Mouse (Mus musculus) lung, embryonic 15.5 days (tissue): ENCODE results near the gene Kcnmb3. TPM values are rescaled to one million over a fixed set of nuclear protein-coding genes. Genes with fewer than 3 reads are reported as not detected.
"Not testable (repeated sequence)": the region's sequence is repeated elsewhere in the genome, so short reads cannot be mapped to it uniquely, and the experiment has no call there.

ENCODE experiments used
- ATAC-seq: fragments of 200-750 bp; cut with Nextera tagmentation; 2 replicates; pipeline ENCODE4 v1.8.0; 2017; ENCODE audit warnings: moderate number of reproducible peaks, borderline replicate concordance; ENCODE audit not compliant: low FRiP score, low TSS enrichment; ENCODE audit errors: extremely low read depth
- H3K27ac ChIP-seq: fragments of 300-500 bp; sonication (generic); 2 replicates; pipeline ENCODE4 v1.5.1; 2015; ENCODE audit warnings: moderate library complexity, mild to moderate bottlenecking, inconsistent platforms
- H3K27me3 ChIP-seq: fragments of 300-500 bp; sonication (generic); 2 replicates; pipeline ENCODE4 v1.6.1; 2015; ENCODE audit warnings: inconsistent platforms
- H3K36me3 ChIP-seq: fragments of 300-500 bp; sonication (generic); 2 replicates; pipeline ENCODE4 v1.6.1; 2015; ENCODE audit warnings: inconsistent platforms
- H3K4me1 ChIP-seq: fragments of 300-500 bp; sonication (generic); 2 replicates; pipeline ENCODE4 v1.6.1; 2015; ENCODE audit warnings: inconsistent platforms
- H3K4me2 ChIP-seq: fragments of 300-500 bp; sonication (generic); 2 replicates; pipeline ENCODE4 v1.6.1; 2015; ENCODE audit warnings: inconsistent platforms, mild to moderate bottlenecking, moderate library complexity
- H3K4me3 ChIP-seq: fragments of 300-500 bp; sonication (generic); 2 replicates; pipeline ENCODE4 v1.5.1; 2015; ENCODE audit warnings: mild to moderate bottlenecking, inconsistent platforms
- H3K9ac ChIP-seq: fragments of 300-500 bp; sonication (generic); 2 replicates; pipeline ENCODE4 v1.6.1; 2015; ENCODE audit warnings: inconsistent platforms
- H3K9me3 ChIP-seq: fragments of 300-500 bp; sonication (generic); 2 replicates; pipeline ENCODE4 v1.6.1; 2016; ENCODE audit warnings: inconsistent platforms
- WGBS: fragments of 180-500 bp; shearing (Covaris S2); methylation state at CpG from one replicate; pipeline ENCODE4 v1.1.7; 2015; 5-methylcytosine and 5-hydroxymethylcytosine counted together
- polyA plus RNA-seq: library from polyadenylated mRNA; unstranded; fragments of >200 nt; fragmentation: Nextera tagmentation; extraction: Ambion mirVana; gene quantifications from 2 replicates; pipeline ENCODE4 v1.2.1, GENCODE M21; 2015

Kcnmb3 gene
- polyA plus RNA-seq, 1 experiment from 2014 or later, result not detected

DNA sequence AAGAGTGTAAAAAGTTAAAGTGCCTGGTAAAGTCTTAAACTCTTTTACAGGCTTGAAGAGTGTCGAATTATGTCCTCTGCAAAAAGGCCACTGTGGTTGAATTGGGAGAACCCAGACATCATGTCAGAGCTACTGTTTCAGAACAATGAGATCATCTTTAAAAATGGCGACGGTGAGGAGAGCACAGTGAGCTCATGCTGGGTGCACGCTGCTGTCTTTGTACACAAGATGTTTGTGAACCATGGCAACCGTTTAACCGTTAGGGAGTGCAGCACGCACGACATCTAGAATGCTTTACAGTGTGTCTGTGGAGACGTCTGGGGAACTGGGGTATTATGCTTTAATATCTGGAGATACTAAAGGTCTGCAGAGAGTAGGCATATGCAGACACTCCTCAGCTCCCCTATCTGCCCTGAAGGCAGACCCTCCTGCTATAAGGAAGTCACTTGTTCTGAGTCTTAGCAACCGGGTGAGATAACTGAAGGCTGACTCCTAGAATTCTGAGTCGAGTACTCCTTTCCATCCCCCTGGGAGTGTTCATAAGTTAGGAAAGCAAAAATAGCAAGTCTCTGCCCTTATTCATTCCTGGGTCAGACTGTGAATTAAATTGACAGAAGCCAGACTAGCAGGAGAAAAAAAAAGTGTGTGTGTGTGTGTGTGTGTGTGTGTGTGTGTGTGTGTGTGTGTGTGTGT is 37.6 kb downstream of the Kcnmb3 start:
- no peak overlapping the region for H3K27ac ChIP-seq
- no peak overlapping the region for H3K4me3 ChIP-seq
- no peaks in the 10 kb centered on the region for H3K4me1 ChIP-seq
- no peak overlapping the region for H3K4me2 ChIP-seq
- H3K27me3 ChIP-seq, result no peaks in the 10 kb centered on the region
- H3K9ac ChIP-seq, result no peak overlapping the region
- H3K9me3 ChIP-seq, result no peaks in the 10 kb centered on the region
- ATAC-seq, result no peak
- 85% methylated on average over 11 of the region's 11 CpGs for WGBS
- peaks cover 66% of the 10 kb centered on the region for H3K36me3 ChIP-seq

DNA sequence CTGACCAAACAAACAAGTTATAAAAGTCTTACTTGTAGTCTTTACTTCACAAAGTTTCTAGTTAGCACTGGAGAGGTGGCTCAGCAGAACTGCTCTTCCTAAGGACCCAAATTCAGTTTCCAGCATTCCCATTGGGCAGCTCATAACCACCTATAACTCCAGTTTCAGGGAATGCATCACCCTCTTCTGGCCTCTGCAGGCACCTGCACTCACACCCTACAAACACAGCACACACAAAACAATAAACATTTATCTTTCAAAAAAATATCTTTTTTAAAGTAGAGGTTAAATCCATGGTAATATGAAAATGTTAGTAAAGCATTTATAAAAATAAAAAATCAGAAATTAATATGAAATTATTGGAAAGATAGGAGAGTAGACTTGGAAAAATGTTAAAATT is 50.3 kb downstream of the Kcnmb3 start:
- ATAC-seq, result no peak
- no peak overlapping the region for H3K9ac ChIP-seq
- no peaks in the 10 kb centered on the region for H3K27me3 ChIP-seq
- no peak overlapping the region for H3K27ac ChIP-seq
- H3K36me3 ChIP-seq, result peaks cover 73% of the 10 kb centered on the region
- H3K4me1 ChIP-seq, result no peaks in the 10 kb centered on the region
- H3K9me3 ChIP-seq, result no peaks in the 10 kb centered on the region
- H3K4me3 ChIP-seq, result no peak overlapping the region
- H3K4me2 ChIP-seq, result no peak overlapping the region

- H3K9me3 ChIP-seq, result no peaks in the 10 kb centered on the region
- no peak overlapping the region for H3K27ac ChIP-seq
- H3K9ac ChIP-seq, result no peak overlapping the region
- no peaks in the 10 kb centered on the region for H3K27me3 ChIP-seq
- H3K4me1 ChIP-seq, result no peaks in the 10 kb centered on the region
- no peak for ATAC-seq
- no peak overlapping the region for H3K4me2 ChIP-seq
- H3K36me3 ChIP-seq, result peaks cover 57% of the 10 kb centered on the region
- 82% methylated on average over 4 of the region's 4 CpGs for WGBS
- no peak overlapping the region for H3K4me3 ChIP-seq
These were observed 53.3 kb downstream of the Kcnmb3 start for GRCm38 (mm10) chr3:32438716-32439115.

DNA sequence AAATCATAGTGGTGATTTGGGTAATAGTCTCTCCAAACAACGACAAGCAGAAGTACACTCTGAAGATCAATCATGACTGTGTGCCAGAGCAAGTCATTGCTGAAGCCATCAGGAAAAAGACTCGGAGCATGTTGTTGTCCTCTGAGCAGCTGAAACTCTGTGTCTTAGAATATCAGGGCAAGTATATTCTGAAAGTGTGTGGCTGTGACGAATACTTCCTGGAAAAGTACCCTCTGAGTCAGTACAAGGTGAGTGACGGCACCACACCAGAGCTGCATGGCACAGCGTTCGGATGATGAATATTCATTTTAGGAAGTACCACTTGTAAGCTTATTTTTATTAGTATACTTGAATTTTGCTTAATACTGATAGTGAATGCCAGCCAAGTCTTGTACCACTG is 54.2 kb downstream of the Kcnmb3 start:
- Histone ChIP-seq H3K9ac (no peak overlapping the region), H3K9me3 (no peaks in the 10 kb centered on the region), H3K36me3 (peaks cover 51% of the 10 kb centered on the region), H3K4me2 (no peak overlapping the region), H3K4me1 (no peaks in the 10 kb centered on the region), H3K27me3 (no peaks in the 10 kb centered on the region), H3K27ac (no peak overlapping the region), H3K4me3 (no peak overlapping the region)
- 89% methylated on average over 6 of the region's 6 CpGs for WGBS
- ATAC-seq, result no peak

DNA sequence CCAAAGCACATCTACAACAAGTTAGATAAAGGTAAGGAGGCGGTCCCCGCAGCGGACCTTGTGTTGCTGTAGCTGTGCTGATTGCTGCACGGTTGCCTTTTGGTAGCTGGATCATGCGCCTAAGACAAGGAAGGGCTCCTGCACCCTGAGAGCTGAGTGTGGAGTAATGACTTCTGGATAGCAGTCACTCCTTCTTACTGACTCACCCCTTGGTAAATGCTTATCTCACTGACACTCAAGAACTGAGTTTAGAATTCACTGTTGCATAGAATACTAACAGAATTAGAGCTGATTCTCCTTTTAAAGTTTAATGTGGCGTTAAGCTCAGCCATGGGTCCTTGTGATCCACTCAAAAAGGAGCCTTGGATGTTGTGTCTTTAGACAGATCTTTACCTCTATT is 54.7 kb downstream of the Kcnmb3 start:
- H3K27ac ChIP-seq, result no peak overlapping the region
- 85% methylated on average over 6 of the region's 6 CpGs for WGBS
- peaks cover 48% of the 10 kb centered on the region for H3K36me3 ChIP-seq
- ATAC-seq, result no peak
- no peaks in the 10 kb centered on the region for H3K9me3 ChIP-seq
- no peaks in the 10 kb centered on the region for H3K4me1 ChIP-seq
- no peak overlapping the region for H3K4me2 ChIP-seq
- no peak overlapping the region for H3K9ac ChIP-seq
- H3K27me3 ChIP-seq, result no peaks in the 10 kb centered on the region
- no peak overlapping the region for H3K4me3 ChIP-seq

DNA sequence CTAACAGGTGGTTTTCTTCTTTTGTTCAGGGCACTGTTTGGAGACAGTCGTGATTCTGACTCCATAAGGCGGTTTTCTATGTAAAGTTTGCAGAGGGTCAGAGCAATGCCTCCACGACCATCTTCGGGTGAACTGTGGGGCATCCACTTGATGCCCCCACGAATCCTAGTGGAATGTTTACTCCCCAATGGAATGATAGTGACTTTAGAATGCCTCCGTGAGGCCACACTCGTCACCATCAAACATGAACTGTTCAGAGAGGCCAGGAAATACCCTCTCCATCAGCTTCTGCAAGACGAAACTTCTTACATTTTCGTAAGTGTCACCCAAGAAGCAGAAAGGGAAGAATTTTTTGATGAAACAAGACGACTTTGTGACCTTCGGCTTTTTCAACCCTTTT is 55.9 kb downstream of the Kcnmb3 start:
- Histone ChIP-seq H3K27ac (no peak overlapping the region), H3K4me3 (no peak overlapping the region), H3K27me3 (no peaks in the 10 kb centered on the region), H3K9me3 (no peaks in the 10 kb centered on the region), H3K4me2 (no peak overlapping the region), H3K36me3 (peaks cover 37% of the 10 kb centered on the region), H3K4me1 (no peaks in the 10 kb centered on the region), H3K9ac (no peak overlapping the region)
- WGBS, result 67% methylated on average over 11 of the region's 11 CpGs
- no peak for ATAC-seq

DNA sequence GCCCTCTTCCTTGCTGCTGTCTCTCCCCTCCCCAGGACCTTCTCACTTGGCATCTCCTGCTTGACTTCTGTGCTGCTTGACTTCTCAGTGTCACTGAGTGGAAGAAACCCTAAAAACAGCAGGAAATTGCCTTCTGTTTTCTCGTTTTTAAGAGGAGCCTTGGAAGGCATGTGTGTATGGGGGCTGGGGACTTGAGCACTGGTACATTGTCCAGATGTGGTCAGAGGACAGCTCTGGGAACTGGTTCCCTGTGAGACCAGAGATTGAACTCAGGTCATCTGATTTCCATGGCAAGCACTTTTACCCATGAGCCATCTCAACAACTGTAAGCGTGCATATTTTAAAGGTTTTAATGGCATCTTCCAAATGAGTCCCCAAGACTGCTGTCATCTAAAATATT is 58.0 kb downstream of the Kcnmb3 start:
- 69% methylated on average over 2 of the region's 2 CpGs for WGBS

DNA sequence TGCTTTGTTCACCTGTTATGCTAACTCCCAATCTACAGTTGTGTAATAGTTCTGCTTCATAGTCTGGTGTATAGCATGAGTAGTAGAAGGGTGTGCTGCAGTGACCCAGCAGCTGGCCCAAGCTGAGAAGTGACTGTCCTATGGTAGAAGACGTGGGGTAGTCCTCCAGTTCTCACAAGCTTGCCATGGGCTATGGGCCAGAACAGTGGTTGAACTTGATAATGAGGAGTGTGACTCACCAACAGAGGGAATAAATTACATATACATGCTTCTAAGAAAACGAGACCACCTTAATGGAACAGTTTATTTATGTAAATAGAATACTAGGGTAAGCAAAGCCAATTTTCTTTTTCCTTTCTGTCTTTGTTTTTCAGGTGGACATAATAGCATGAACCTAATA is 61.6 kb downstream of the Kcnmb3 start:
- H3K36me3 ChIP-seq, result no peaks in the 10 kb centered on the region
- no peak for ATAC-seq
- no peak overlapping the region for H3K27ac ChIP-seq
- no peaks in the 10 kb centered on the region for H3K9me3 ChIP-seq
- peaks cover 17% of the 10 kb centered on the region for H3K4me1 ChIP-seq
- H3K4me3 ChIP-seq, result no peak overlapping the region
- H3K4me2 ChIP-seq, result no peak overlapping the region
- no peak overlapping the region for H3K9ac ChIP-seq
- WGBS, result 58% methylated on average over 2 of the region's 2 CpGs
- H3K27me3 ChIP-seq, result no peaks in the 10 kb centered on the region

More for the DNA sequence above, 58.0 kb downstream of the Kcnmb3 start:
- Histone ChIP-seq H3K9me3 (no peaks in the 10 kb centered on the region), H3K36me3 (peaks cover 21% of the 10 kb centered on the region), H3K4me2 (no peak overlapping the region), H3K4me1 (peaks cover 4% of the 10 kb centered on the region), H3K27me3 (no peaks in the 10 kb centered on the region), H3K9ac (no peak overlapping the region), H3K27ac (no peak overlapping the region), H3K4me3 (no peak overlapping the region)
- ATAC-seq, result no peak

DNA sequence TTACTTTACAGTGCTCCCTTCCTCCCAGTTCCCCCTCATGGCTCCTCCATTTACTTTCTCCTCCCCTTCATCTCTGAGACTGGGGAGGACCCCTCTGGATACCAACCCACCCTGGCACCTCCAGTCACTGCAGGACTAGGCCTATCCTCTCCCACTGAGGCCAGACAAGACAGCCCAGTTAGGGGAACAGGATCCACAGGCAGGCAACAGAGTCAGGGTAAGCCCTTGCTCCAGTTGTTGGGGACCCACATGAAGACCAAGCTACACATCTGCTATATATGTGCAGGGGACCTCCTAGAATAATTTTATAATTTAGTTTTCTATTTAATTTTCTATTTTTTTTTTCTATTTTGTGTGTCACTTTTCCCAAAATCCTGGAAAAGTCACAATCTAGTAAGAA is 62.7 kb downstream of the Kcnmb3 start:
- not testable (repeated sequence) for H3K4me2 ChIP-seq, H3K9me3 ChIP-seq, H3K9ac ChIP-seq, H3K27me3 ChIP-seq, H3K36me3 ChIP-seq, ATAC-seq, H3K4me3 ChIP-seq
- Histone ChIP-seq H3K4me1 (peaks cover 17% of the 10 kb centered on the region), H3K27ac (peak overlapping the region; percentile 33; the same call in 1 of the 2 replicates)

DNA sequence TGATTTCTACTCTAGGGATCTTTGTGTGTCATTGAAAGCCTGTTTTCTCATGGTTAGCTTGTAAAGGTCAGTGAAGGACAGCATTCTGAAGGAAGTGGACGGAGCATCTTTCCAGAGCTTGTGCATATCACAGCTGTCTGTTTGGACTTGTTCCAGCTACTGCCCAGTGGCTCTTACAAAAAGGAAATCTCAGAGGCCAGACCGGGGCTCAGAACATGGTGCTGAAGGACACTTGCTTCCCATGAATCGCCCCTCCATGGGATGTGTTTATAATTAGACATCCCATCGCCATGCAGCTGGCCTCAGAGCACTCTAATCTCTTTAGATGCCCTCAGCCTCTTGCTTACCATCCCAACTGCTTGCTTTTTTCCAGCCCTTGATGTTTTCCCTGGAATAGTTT is 63.1 kb downstream of the Kcnmb3 start:
- WGBS, result 31% methylated on average over 4 of the region's 4 CpGs
- no peaks in the 10 kb centered on the region for H3K9me3 ChIP-seq
- no peaks in the 10 kb centered on the region for H3K36me3 ChIP-seq
- no peaks in the 10 kb centered on the region for H3K27me3 ChIP-seq
- H3K4me2 ChIP-seq, result no peak overlapping the region
- no peak overlapping the region for H3K9ac ChIP-seq
- H3K4me1 ChIP-seq, result peaks cover 17% of the 10 kb centered on the region
- ATAC-seq, result peak; percentile 62; the same call in 1 of the 2 replicates
- H3K27ac ChIP-seq, result peak overlapping the region; percentile 33; the same call in 1 of the 2 replicates
- H3K4me3 ChIP-seq, result no peak overlapping the region

- Histone ChIP-seq H3K36me3 (no peaks in the 10 kb centered on the region), H3K4me3 (no peak overlapping the region), H3K9ac (no peak overlapping the region), H3K4me2 (no peak overlapping the region), H3K9me3 (no peaks in the 10 kb centered on the region), H3K4me1 (peaks cover 17% of the 10 kb centered on the region), H3K27me3 (no peaks in the 10 kb centered on the region), H3K27ac (no peak overlapping the region)
- ATAC-seq, result no peak
- WGBS, result 87% methylated on average over 3 of the region's 3 CpGs
These were observed 63.7 kb downstream of the Kcnmb3 start for GRCm38 (mm10) chr3:32428361-32428760.

GRCm38 (mm10) chr3:32427695-32428094 is 64.3 kb downstream of the Kcnmb3 start:
- no peak overlapping the region for H3K9ac ChIP-seq

More at GRCm38 (mm10) chr3:32427695-32428094, 64.3 kb downstream of the Kcnmb3 start:
- H3K4me1 ChIP-seq, result peaks cover 17% of the 10 kb centered on the region
- no peaks in the 10 kb centered on the region for H3K36me3 ChIP-seq
- H3K27me3 ChIP-seq, result no peaks in the 10 kb centered on the region
- H3K9me3 ChIP-seq, result no peaks in the 10 kb centered on the region
- no peak overlapping the region for H3K4me2 ChIP-seq
- 61% methylated on average over 4 of the region's 4 CpGs for WGBS
- H3K4me3 ChIP-seq, result no peak overlapping the region
- ATAC-seq, result no peak
- H3K27ac ChIP-seq, result no peak overlapping the region; the same call in 1 of the 2 replicates
